Mouse (Mus musculus) hindbrain, embryonic 12.5 days (tissue): ENCODE data around the gene Myo1g. TPM values are rescaled to one million over a fixed set of nuclear protein-coding genes. Genes with fewer than 3 reads are reported as not detected.
A peak's percentile ranks its signal among the peaks of the same experiment; 100 is the strongest.

ENCODE experiments used
- ATAC-seq: fragments of 200-750 bp; cut with Nextera tagmentation; 2 replicates; pipeline ENCODE4 v1.8.0; 2017; ENCODE audit warnings: moderate TSS enrichment; ENCODE audit not compliant: low FRiP score
- H3K27ac ChIP-seq: fragments of 300-500 bp; sonication (generic); 2 replicates; pipeline ENCODE4 v1.5.1; 2016; ENCODE audit warnings: mild to moderate bottlenecking
- H3K27me3 ChIP-seq: fragments of 300-500 bp; sonication (generic); 2 replicates; pipeline ENCODE4 v1.6.1; 2016; ENCODE audit warnings: mild to moderate bottlenecking
- H3K36me3 ChIP-seq: fragments of 300-500 bp; sonication (generic); 2 replicates; pipeline ENCODE4 v1.6.1; 2016; ENCODE audit warnings: mild to moderate bottlenecking
- H3K4me1 ChIP-seq: fragments of 300-500 bp; sonication (generic); 2 replicates; pipeline ENCODE4 v1.6.1; 2016
- H3K4me2 ChIP-seq: fragments of 300-500 bp; sonication (generic); replicated peaks from 2 replicates; pipeline ENCODE4 v1.6.1; 2016; ENCODE audit warnings: mild to moderate bottlenecking
- H3K4me3 ChIP-seq: fragments of 300-500 bp; sonication (generic); 2 replicates; pipeline ENCODE4 v1.5.1; 2016; ENCODE audit warnings: mild to moderate bottlenecking
- H3K9ac ChIP-seq: fragments of 300-500 bp; sonication (generic); 2 replicates; pipeline ENCODE4 v1.6.1; 2016; ENCODE audit warnings: mild to moderate bottlenecking, moderate library complexity
- H3K9me3 ChIP-seq: fragments of 300-500 bp; sonication (generic); replicated peaks from 2 replicates; pipeline ENCODE4 v1.6.1; 2016; ENCODE audit warnings: mild to moderate bottlenecking
- WGBS: fragments of 180-500 bp; shearing (Covaris S2); methylation state at CpG from one replicate; pipeline ENCODE4 v1.1.7; 2016; 5-methylcytosine and 5-hydroxymethylcytosine counted together
- polyA plus RNA-seq: library from polyadenylated mRNA; unstranded; fragments of >200 nt; fragmentation: Nextera tagmentation; extraction: Ambion mirVana; gene quantifications from 2 replicates; pipeline ENCODE4 v1.2.1, GENCODE M21; 2016

The Myo1g gene
- polyA plus RNA-seq, 1 experiment from 2014 or later = 0.50 TPM

GRCm38 (mm10) chr11:6480681-6481405 is 39.9 kb downstream of the Myo1g start:
- H3K27ac ChIP-seq = no peak overlapping the region
- no peaks in the 10 kb centered on the region for H3K36me3 ChIP-seq
- H3K4me1 ChIP-seq = 0 out of 2 replicates have a peak, but pooled peaks cover 3% of the 10 kb centered on the region
- WGBS = 81% methylated on average over 13 of the region's 13 CpGs
- no peaks in the 10 kb centered on the region; the same call in 1 of the 2 replicates for H3K27me3 ChIP-seq
- no peak overlapping the region for H3K4me2 ChIP-seq
- no peak for ATAC-seq
- H3K9ac ChIP-seq = no peak overlapping the region
- H3K9me3 ChIP-seq = no peaks in the 10 kb centered on the region
- H3K4me3 ChIP-seq = no peak overlapping the region

GRCm38 (mm10) chr11:6480191-6480590 is 40.6 kb downstream of the Myo1g start:
- 76% methylated on average over 7 of the region's 7 CpGs for WGBS

GRCm38 (mm10) chr11:6479231-6479630 is 41.5 kb downstream of the Myo1g start:
- no peaks in the 10 kb centered on the region for H3K9me3 ChIP-seq
- no peaks in the 10 kb centered on the region for H3K36me3 ChIP-seq
- no peak overlapping the region for H3K27ac ChIP-seq
- H3K4me2 ChIP-seq = no peak overlapping the region
- no peak overlapping the region for H3K4me3 ChIP-seq
- ATAC-seq = no peak
- 67% methylated on average over 2 of the region's 2 CpGs for WGBS
- H3K27me3 ChIP-seq = no peaks in the 10 kb centered on the region; the same call in 1 of the 2 replicates
- peaks cover 3% of the 10 kb centered on the region for H3K4me1 ChIP-seq
- H3K9ac ChIP-seq = no peak overlapping the region

More at GRCm38 (mm10) chr11:6480191-6480590, 40.6 kb downstream of the Myo1g start:
- Histone ChIP-seq H3K4me3 (no peak overlapping the region), H3K9ac (no peak overlapping the region), H3K27me3 (no peaks in the 10 kb centered on the region; the same call in 1 of the 2 replicates), H3K27ac (no peak overlapping the region), H3K4me2 (no peak overlapping the region), H3K36me3 (no peaks in the 10 kb centered on the region), H3K9me3 (no peaks in the 10 kb centered on the region), H3K4me1 (0 out of 2 replicates have a peak, but pooled peaks cover 3% of the 10 kb centered on the region)
- no peak for ATAC-seq

GRCm38 (mm10) chr11:6477350-6477749 is 43.4 kb downstream of the Myo1g start:
- Histone ChIP-seq H3K4me3 (no peak overlapping the region), H3K27me3 (no peaks in the 10 kb centered on the region; the same call in 1 of the 2 replicates), H3K9ac (no peak overlapping the region), H3K36me3 (no peaks in the 10 kb centered on the region), H3K4me2 (no peak overlapping the region), H3K9me3 (no peaks in the 10 kb centered on the region), H3K27ac (no peak overlapping the region), H3K4me1 (peaks cover 19% of the 10 kb centered on the region)
- no peak for ATAC-seq
- 92% methylated on average over 1 of the region's 1 CpGs for WGBS

GRCm38 (mm10) chr11:6476876-6477275 is 43.9 kb downstream of the Myo1g start:
- 78% methylated on average over 6 of the region's 6 CpGs for WGBS
- no peak for ATAC-seq
- Histone ChIP-seq H3K9ac (no peak overlapping the region), H3K36me3 (no peaks in the 10 kb centered on the region), H3K4me1 (peaks cover 22% of the 10 kb centered on the region), H3K27ac (no peak overlapping the region), H3K27me3 (no peaks in the 10 kb centered on the region; the same call in 1 of the 2 replicates), H3K4me3 (no peak overlapping the region), H3K9me3 (no peaks in the 10 kb centered on the region), H3K4me2 (no peak overlapping the region)

GRCm38 (mm10) chr11:6475867-6476484 is 44.8 kb downstream of the Myo1g start, which contains the start of gene Purb:
Purb (minus strand) TSS chr11:6475917.
- Histone ChIP-seq H3K27ac (peak within 1 kb of the TSS; percentile 97), H3K27me3 (no peaks in the 10 kb centered on the region), H3K9me3 (no peaks in the 10 kb centered on the region), H3K36me3 (no peaks in the 10 kb centered on the region), H3K4me3 (peak within 1 kb of the TSS; percentile 97), H3K4me1 (peaks cover 29% of the 10 kb centered on the region), H3K9ac (peak within 1 kb of the TSS; percentile 97), H3K4me2 (peak within 1 kb of the TSS; percentile 66)
- ATAC-seq = peak; percentile 94
- 1% methylated on average over 41 of the region's 76 CpGs for WGBS

- ATAC-seq = peak; percentile 37
- Histone ChIP-seq H3K9ac (peak overlapping the region; percentile 97), H3K27ac (peak overlapping the region; percentile 97), H3K4me3 (peak overlapping the region; percentile 97), H3K4me2 (peak overlapping the region; percentile 66), H3K27me3 (no peaks in the 10 kb centered on the region), H3K36me3 (no peaks in the 10 kb centered on the region), H3K4me1 (peaks cover 37% of the 10 kb centered on the region), H3K9me3 (no peaks in the 10 kb centered on the region)
- under 1% methylated on average over 100 of the region's 109 CpGs for WGBS
Observed at GRCm38 (mm10) chr11:6474874-6475731, 45.7 kb downstream of the Myo1g start.

- Histone ChIP-seq H3K4me2 (peak overlapping the region; percentile 66), H3K4me3 (peak overlapping the region; percentile 97), H3K9me3 (no peaks in the 10 kb centered on the region), H3K27ac (peak overlapping the region; percentile 97), H3K4me1 (peaks cover 41% of the 10 kb centered on the region), H3K9ac (peak overlapping the region; percentile 97), H3K36me3 (no peaks in the 10 kb centered on the region), H3K27me3 (no peaks in the 10 kb centered on the region)
- ATAC-seq = no peak
- 38% methylated on average over 6 of the region's 6 CpGs for WGBS
Observed at GRCm38 (mm10) chr11:6474381-6474780, 46.4 kb downstream of the Myo1g start.

GRCm38 (mm10) chr11:6472076-6472475 is 48.7 kb downstream of the Myo1g start:
- no peaks in the 10 kb centered on the region for H3K27me3 ChIP-seq
- H3K4me1 ChIP-seq = peaks cover 42% of the 10 kb centered on the region
- H3K9me3 ChIP-seq = no peaks in the 10 kb centered on the region
- ATAC-seq = no peak
- H3K4me2 ChIP-seq = peak overlapping the region; percentile 66
- peak overlapping the region; percentile 57 for H3K9ac ChIP-seq
- peak overlapping the region; percentile 55; the same call in 1 of the 2 replicates for H3K27ac ChIP-seq
- H3K4me3 ChIP-seq = peak overlapping the region; percentile 34
- H3K36me3 ChIP-seq = peaks cover 2% of the 10 kb centered on the region; the same call in 1 of the 2 replicates

GRCm38 (mm10) chr11:6471493-6471892 is 49.3 kb downstream of the Myo1g start:
- H3K4me1 ChIP-seq = peaks cover 42% of the 10 kb centered on the region
- peak overlapping the region; percentile 66 for H3K4me2 ChIP-seq
- H3K27me3 ChIP-seq = no peaks in the 10 kb centered on the region
- H3K4me3 ChIP-seq = peak overlapping the region; percentile 34
- WGBS = 35% methylated on average over 1 of the region's 1 CpGs
- no peak for ATAC-seq
- peak overlapping the region; percentile 55 for H3K27ac ChIP-seq
- peak overlapping the region; percentile 40; the same call in 1 of the 2 replicates for H3K9ac ChIP-seq
- H3K9me3 ChIP-seq = no peaks in the 10 kb centered on the region
- peaks cover 7% of the 10 kb centered on the region; the same call in 1 of the 2 replicates for H3K36me3 ChIP-seq

GRCm38 (mm10) chr11:6471054-6471453 is 49.7 kb downstream of the Myo1g start:
- Histone ChIP-seq H3K9ac (peak overlapping the region; percentile 28), H3K36me3 (peaks cover 11% of the 10 kb centered on the region; the same call in 1 of the 2 replicates), H3K4me1 (peaks cover 42% of the 10 kb centered on the region), H3K9me3 (no peaks in the 10 kb centered on the region), H3K4me3 (peak overlapping the region; percentile 34), H3K27ac (peak overlapping the region; percentile 4; the same call in 1 of the 2 replicates), H3K27me3 (no peaks in the 10 kb centered on the region), H3K4me2 (peak overlapping the region; percentile 66)
- WGBS = 62% methylated on average over 2 of the region's 2 CpGs
- ATAC-seq = no peak

- no peak overlapping the region for H3K4me2 ChIP-seq
- H3K36me3 ChIP-seq = peaks cover 19% of the 10 kb centered on the region
- H3K4me3 ChIP-seq = no peak overlapping the region
- peaks cover 32% of the 10 kb centered on the region for H3K4me1 ChIP-seq
- ATAC-seq = no peak
- no peak overlapping the region for H3K9ac ChIP-seq
- H3K9me3 ChIP-seq = no peaks in the 10 kb centered on the region
- H3K27me3 ChIP-seq = no peaks in the 10 kb centered on the region
- no peak overlapping the region for H3K27ac ChIP-seq
- 90% methylated on average over 2 of the region's 2 CpGs for WGBS
Observed at GRCm38 (mm10) chr11:6468541-6468940, 52.2 kb downstream of the Myo1g start.
